Mouse (Mus musculus) fat pad, adult 2 months (tissue): Measurements from ENCODE around the gene Pcdh9.

ENCODE experiments used
- DNase-seq: peaks from one replicate; pipeline ENCODE4 v3.0.0-alpha.2; 2011; ENCODE audit warnings: low read depth, low spot score; ENCODE audit errors: extremely low read depth

Pcdh9 gene

GRCm38 (mm10) chr14:93409314-93409713, 481.2 kb downstream of the Pcdh9 start:
- no peak for DNase-seq

- no peak for DNase-seq
These were observed 482.7 kb downstream of the Pcdh9 start for GRCm38 (mm10) chr14:93407747-93408146.

GRCm38 (mm10) chr14:93385090-93385489, 505.4 kb downstream of the Pcdh9 start:
- no peak for DNase-seq

GRCm38 (mm10) chr14:93381163-93381562, 509.3 kb downstream of the Pcdh9 start:
- DNase-seq: no peak

GRCm38 (mm10) chr14:93380757-93381156, 509.7 kb downstream of the Pcdh9 start:
- DNase-seq: no peak

- no peak for DNase-seq
These were observed 514.3 kb downstream of the Pcdh9 start for GRCm38 (mm10) chr14:93376159-93376558.

- no peak for DNase-seq
These were observed 516.3 kb downstream of the Pcdh9 start for GRCm38 (mm10) chr14:93374181-93374580.

GRCm38 (mm10) chr14:93354150-93354549, 536.3 kb downstream of the Pcdh9 start:
- DNase-seq: no peak

- no peak for DNase-seq
These were observed 539.6 kb downstream of the Pcdh9 start for GRCm38 (mm10) chr14:93350906-93351305.

GRCm38 (mm10) chr14:93349166-93349565, 541.3 kb downstream of the Pcdh9 start:
- DNase-seq: no peak

GRCm38 (mm10) chr14:93347031-93347430, 543.4 kb downstream of the Pcdh9 start:
- DNase-seq: no peak

GRCm38 (mm10) chr14:93342781-93343180, 547.7 kb downstream of the Pcdh9 start:
- no peak for DNase-seq

GRCm38 (mm10) chr14:93341390-93341789, 549.1 kb downstream of the Pcdh9 start:
- no peak for DNase-seq

- no peak for DNase-seq
These were observed 561.2 kb downstream of the Pcdh9 start for GRCm38 (mm10) chr14:93329247-93329646.

GRCm38 (mm10) chr14:93317393-93317792, 573.1 kb downstream of the Pcdh9 start:
- no peak for DNase-seq

GRCm38 (mm10) chr14:93288361-93288760, 602.1 kb downstream of the Pcdh9 start:
- no peak for DNase-seq

- no peak for DNase-seq
These were observed 602.8 kb downstream of the Pcdh9 start for GRCm38 (mm10) chr14:93287642-93288041.

GRCm38 (mm10) chr14:93285136-93285535, 605.3 kb downstream of the Pcdh9 start:
- no peak for DNase-seq

GRCm38 (mm10) chr14:93284009-93284408, 606.5 kb downstream of the Pcdh9 start:
- no peak for DNase-seq

GRCm38 (mm10) chr14:93275661-93276060, 614.8 kb downstream of the Pcdh9 start:
- no peak for DNase-seq

GRCm38 (mm10) chr14:93274767-93275166, 615.7 kb downstream of the Pcdh9 start:
- DNase-seq: no peak

- no peak for DNase-seq
These were observed 637.1 kb downstream of the Pcdh9 start for GRCm38 (mm10) chr14:93253411-93253810.

GRCm38 (mm10) chr14:93240263-93240662, 650.2 kb downstream of the Pcdh9 start:
- no peak for DNase-seq

GRCm38 (mm10) chr14:93234333-93234732, 656.1 kb downstream of the Pcdh9 start:
- no peak for DNase-seq
